Mouse (Mus musculus) liver, adult 2 months (tissue): ENCODE results near the gene Magohb. TPM values are rescaled to one million over a fixed set of nuclear protein-coding genes. Genes with fewer than 3 reads are reported as not detected.

Experiments used
- DNase-seq: peaks from one replicate; pipeline ENCODE4 v3.0.0-alpha.2; 2011; ENCODE audit warnings: low read depth, low spot score; ENCODE audit errors: extremely low read depth
- H3K27ac ChIP-seq: fragments of 200-500 bp; replicated peaks from 2 replicates; pipeline ENCODE4 v1.5.1; 2012; ENCODE audit warnings: low read depth, mild to moderate bottlenecking, control low read depth, inconsistent platforms, low read length; ENCODE audit not compliant: insufficient read depth
- H3K27me3 ChIP-seq: fragments of 200-500 bp; 2 replicates; pipeline ENCODE4 v1.6.1; 2012; ENCODE audit warnings: mild to moderate bottlenecking, moderate library complexity, low read length, inconsistent platforms; ENCODE audit not compliant: control insufficient read depth, insufficient read depth
- H3K36me3 ChIP-seq: fragments of 200-500 bp; 2 replicates; pipeline ENCODE4 v1.6.1; 2012; ENCODE audit warnings: low read length, inconsistent platforms; ENCODE audit not compliant: control insufficient read depth, insufficient read depth
- H3K4me1 ChIP-seq: fragments of 200-500 bp; 2 replicates; pipeline ENCODE4 v1.6.1; 2011; ENCODE audit warnings: low read length; ENCODE audit not compliant: control insufficient read depth, insufficient read depth
- H3K4me3 ChIP-seq: fragments of 200-500 bp; 2 replicates; pipeline ENCODE4 v1.5.1; 2011; ENCODE audit warnings: low read depth, mild to moderate bottlenecking, control low read depth, low read length, moderate library complexity; ENCODE audit not compliant: insufficient read depth
- H3K79me2 ChIP-seq: fragments of 200-500 bp; 2 replicates; pipeline ENCODE4 v1.6.1; 2012; ENCODE audit warnings: inconsistent platforms, mild to moderate bottlenecking, low read length, moderate library complexity; ENCODE audit not compliant: control insufficient read depth, insufficient read depth
- H3K9ac ChIP-seq: fragments of 200-500 bp; 2 replicates; pipeline ENCODE4 v1.6.1; 2012; ENCODE audit warnings: low read depth, mild to moderate bottlenecking, control low read depth, inconsistent platforms, low read length
- CTCF ChIP-seq: fragments of 200-500 bp; IDR thresholded peaks from 2 replicates; pipeline ENCODE4 v1.5.1; 2011; ENCODE audit warnings: low read depth, low read length, control low read depth
- POLR2A ChIP-seq: fragments of 200-500 bp; IDR thresholded peaks from 2 replicates; pipeline ENCODE4 v1.6.1; 2011; ENCODE audit warnings: low read length, control low read depth; ENCODE audit not compliant: insufficient read depth; ENCODE audit errors: extremely low read depth
- WGBS: fragments of 180-500 bp; shearing (Covaris S2); methylation state at CpG from one replicate; pipeline ENCODE4 v1.1.7; 2018; 5-methylcytosine and 5-hydroxymethylcytosine counted together
- polyA plus RNA-seq: library from polyadenylated mRNA; depleted of rRNA; stranded (reverse); fragments of >200 nt; gene quantifications from 2 replicates; pipeline ENCODE4 v1.2.3, GENCODE M21; 2012
- total RNA-seq: library from RNA; depleted of rRNA; stranded (reverse); fragments of >200 nt; gene quantifications from 2 replicates; pipeline ENCODE4 v1.2.3, GENCODE M21; 2014

Gene Magohb
- total and polyA plus RNA-seq, 2 experiments = 1.0 to 4.5 TPM

DNA sequence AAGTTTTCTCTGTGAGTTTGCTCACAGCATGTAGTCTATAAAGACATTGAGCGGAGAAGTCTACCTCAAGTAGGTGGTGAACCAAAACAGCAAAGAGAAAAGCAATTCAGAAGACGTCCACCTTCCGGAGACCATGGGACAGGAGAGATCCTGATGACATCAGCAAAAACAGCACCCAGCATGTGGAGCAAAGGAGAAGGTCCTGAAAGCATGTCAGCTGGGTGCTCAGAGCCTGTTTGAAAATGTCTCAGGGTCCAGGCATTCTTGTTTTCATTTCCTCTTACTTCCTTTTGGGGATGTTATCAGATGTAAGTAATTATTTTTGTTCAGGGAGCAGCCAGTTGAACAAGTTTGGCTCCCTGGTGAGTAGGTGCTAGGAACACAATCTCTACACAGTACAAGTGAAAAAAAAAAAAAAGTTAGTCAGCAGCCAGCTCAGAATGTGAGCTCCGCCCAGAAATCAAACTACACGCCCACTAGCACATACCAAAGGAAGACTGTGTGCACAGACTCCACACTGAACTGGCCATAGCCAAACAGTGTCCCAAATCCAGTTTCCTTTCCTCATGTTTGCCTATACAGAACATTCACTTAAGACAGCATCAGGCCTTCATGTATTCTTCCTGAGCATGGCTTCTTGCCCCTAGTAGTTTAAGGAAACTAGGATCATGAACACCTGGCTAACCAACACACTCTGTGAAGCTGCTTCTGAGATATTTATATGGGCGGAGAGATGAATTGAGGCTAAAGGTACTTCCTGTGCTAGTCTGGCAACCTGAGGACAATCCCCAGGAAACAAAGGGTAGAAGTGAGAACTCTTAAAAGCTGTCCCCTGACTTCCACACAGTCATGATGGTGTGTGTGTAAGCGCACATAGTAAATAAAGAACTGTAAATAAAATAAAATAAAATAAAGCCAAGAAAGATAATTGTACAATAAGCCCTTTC lies 23.4 kb upstream of the Magohb start:
- Histone ChIP-seq H3K4me3 (no peak overlapping the region), H3K79me2 (no peaks in the 10 kb centered on the region), H3K36me3 (no peaks in the 10 kb centered on the region), H3K9ac (no peak overlapping the region), H3K27me3 (no peaks in the 10 kb centered on the region), H3K4me1 (no peaks in the 10 kb centered on the region), H3K27ac (no peak overlapping the region)
- no peak for DNase-seq
- TF ChIP-seq POLR2A = no peak
- TF ChIP-seq CTCF = no peak
- WGBS = 71% methylated on average over 7 of the region's 7 CpGs

DNA sequence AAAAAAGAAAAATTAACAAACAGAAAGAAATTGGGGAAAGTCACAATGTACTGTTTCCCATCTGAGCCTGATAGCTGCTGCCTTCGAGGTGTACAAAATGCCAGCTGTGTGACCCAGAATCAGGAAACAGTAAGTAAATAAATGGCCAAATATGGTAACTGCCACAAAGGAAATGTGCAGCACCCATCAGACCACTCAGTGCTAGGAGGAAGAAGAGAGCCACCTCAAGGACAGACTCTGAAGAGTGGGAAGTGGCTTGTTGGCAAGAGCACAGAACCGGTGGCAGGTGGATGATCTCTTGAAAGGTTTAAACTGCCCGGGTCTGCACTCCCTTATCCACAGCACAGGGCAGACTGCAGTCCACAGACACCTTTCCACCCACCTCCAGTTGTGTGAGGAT lies 15.0 kb upstream of the Magohb start:
- WGBS = 47% methylated on average over 3 of the region's 3 CpGs
- Histone ChIP-seq H3K36me3 (no peaks in the 10 kb centered on the region), H3K27me3 (no peaks in the 10 kb centered on the region), H3K4me3 (no peak overlapping the region), H3K4me1 (no peaks in the 10 kb centered on the region), H3K79me2 (no peaks in the 10 kb centered on the region), H3K27ac (no peak overlapping the region), H3K9ac (no peak overlapping the region)
- TF ChIP-seq POLR2A (no peak), CTCF (no peak)
- DNase-seq = no peak

GRCm38 (mm10) chr6:131304776-131305175 lies 11.7 kb upstream of the Magohb start:
- DNase-seq = no peak
- Histone ChIP-seq H3K79me2 (no peaks in the 10 kb centered on the region), H3K4me1 (no peaks in the 10 kb centered on the region), H3K36me3 (no peaks in the 10 kb centered on the region), H3K4me3 (no peak overlapping the region), H3K27ac (no peak overlapping the region), H3K27me3 (no peaks in the 10 kb centered on the region), H3K9ac (no peak overlapping the region)
- no peak for TF ChIP-seq CTCF
- no peak for TF ChIP-seq POLR2A
- WGBS = 23% methylated on average over 3 of the region's 3 CpGs

GRCm38 (mm10) chr6:131298531-131298930 lies 5.5 kb upstream of the Magohb start:
- no peaks in the 10 kb centered on the region for H3K27me3 ChIP-seq
- H3K27ac ChIP-seq = no peak overlapping the region
- H3K36me3 ChIP-seq = no peaks in the 10 kb centered on the region
- TF ChIP-seq CTCF = no peak
- no peak for TF ChIP-seq POLR2A
- no peaks in the 10 kb centered on the region for H3K79me2 ChIP-seq
- DNase-seq = no peak
- no peak overlapping the region for H3K9ac ChIP-seq
- H3K4me3 ChIP-seq = no peak overlapping the region
- H3K4me1 ChIP-seq = peaks cover 2% of the 10 kb centered on the region; the same call in 1 of the 2 replicates

GRCm38 (mm10) chr6:131294435-131295112 lies 1.5 kb upstream of the Magohb start:
- no peaks in the 10 kb centered on the region for H3K36me3 ChIP-seq
- no peaks in the 10 kb centered on the region for H3K79me2 ChIP-seq
- 30% methylated on average over 5 of the region's 5 CpGs for WGBS
- no peaks in the 10 kb centered on the region for H3K27me3 ChIP-seq
- peak; percentile 76 for DNase-seq
- peaks cover 5% of the 10 kb centered on the region; the same call in 1 of the 2 replicates for H3K4me1 ChIP-seq
- TF ChIP-seq CTCF (no peak), POLR2A (no peak)
- no peak overlapping the region for H3K9ac ChIP-seq
- no peak overlapping the region for H3K4me3 ChIP-seq
- no peak overlapping the region for H3K27ac ChIP-seq
